In the genomic region with DNA sequence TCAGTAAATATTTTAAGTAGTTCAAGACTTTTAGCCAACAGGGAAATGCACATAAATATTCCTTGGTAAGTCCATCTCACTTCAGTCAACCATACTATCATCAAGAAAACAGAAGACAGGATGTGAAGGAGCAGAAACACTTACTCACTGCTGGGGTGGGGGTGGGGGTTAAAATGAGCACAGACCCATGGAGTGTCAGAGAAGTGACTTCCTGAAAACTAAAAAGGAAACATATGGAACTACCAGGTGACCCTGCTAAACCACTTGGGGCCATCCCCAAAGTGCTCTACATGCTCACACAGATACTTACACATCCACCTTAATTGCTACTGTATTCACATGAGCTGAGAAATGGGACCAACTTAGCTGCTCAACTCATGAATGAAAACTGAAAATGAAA, we compare ENCODE assay signal across 27 mouse cellular contexts. TPM values are rescaled to one million over a fixed set of nuclear protein-coding genes. Genes with fewer than 3 reads are reported as not detected.
"Had no signal": no experiment of that assay in that cellular context is flagged by ENCODE, and none has a peak within 500 bp of the region (broad histone marks: within the 10 kb centered on the region; RNA-seq: fewer than 3 reads in every experiment).

No protein-coding gene starts in this region.

- ATAC-seq: liver, postnatal 0 days; lung, postnatal 0 days; midbrain, embryonic 15.5 days had no signal

- H3K4me3 ChIP-seq: layer of hippocampus, adult 2 months; left cerebral cortex, adult 2 months; limb, embryonic 12.5 days; limb, embryonic 15.5 days; midbrain, embryonic 12.5 days; midbrain, embryonic 15.5 days; neural tube, embryonic 12.5 days; neural tube, embryonic 15.5 days; stomach, embryonic 15.5 days had no signal

- H3K27me3 ChIP-seq: limb, embryonic 12.5 days; limb, embryonic 15.5 days; midbrain, embryonic 12.5 days; midbrain, embryonic 15.5 days; neural tube, embryonic 12.5 days; neural tube, embryonic 15.5 days; stomach, embryonic 15.5 days had no signal

- H3K27ac ChIP-seq: kidney, postnatal 0 days; layer of hippocampus, adult 2 months; left cerebral cortex, adult 2 months; limb, embryonic 12.5 days; limb, embryonic 15.5 days; liver, embryonic 14.5 days; midbrain, embryonic 12.5 days; midbrain, embryonic 15.5 days; neural tube, embryonic 12.5 days; neural tube, embryonic 15.5 days; stomach, embryonic 15.5 days had no signal

- H3K36me3 ChIP-seq: limb, embryonic 12.5 days; limb, embryonic 15.5 days; midbrain, embryonic 12.5 days; midbrain, embryonic 15.5 days; neural tube, embryonic 12.5 days; neural tube, embryonic 15.5 days; stomach, embryonic 15.5 days had no signal

- H3K9me3 ChIP-seq: limb, embryonic 12.5 days; limb, embryonic 15.5 days; midbrain, embryonic 12.5 days; midbrain, embryonic 15.5 days; neural tube, embryonic 12.5 days; neural tube, embryonic 15.5 days; stomach, embryonic 15.5 days had no signal

- H3K4me1 ChIP-seq: limb, embryonic 12.5 days; limb, embryonic 15.5 days; midbrain, embryonic 12.5 days; midbrain, embryonic 15.5 days; neural tube, embryonic 12.5 days; neural tube, embryonic 15.5 days; stomach, embryonic 15.5 days had no signal

- H3K4me2 ChIP-seq: limb, embryonic 12.5 days; limb, embryonic 15.5 days; liver, embryonic 11.5 days; lung, embryonic 14.5 days; midbrain, embryonic 12.5 days; midbrain, embryonic 15.5 days; neural tube, embryonic 12.5 days; neural tube, embryonic 15.5 days; stomach, embryonic 15.5 days had no signal

- H3K9ac ChIP-seq: limb, embryonic 12.5 days; limb, embryonic 15.5 days; liver, embryonic 14.5 days; liver, postnatal 0 days; lung, embryonic 14.5 days; midbrain, embryonic 12.5 days; midbrain, embryonic 15.5 days; neural tube, embryonic 12.5 days; neural tube, embryonic 15.5 days; stomach, embryonic 15.5 days had no signal

- DNase-seq: kidney, adult 18-20 months; kidney, postnatal 25 days; layer of hippocampus, postnatal 36 days; liver, postnatal 0 days; lung, embryonic 14.5 days; retina, postnatal 1 day; right cerebral cortex, postnatal 25 days; spleen, adult 18-20 months; thymus, postnatal 25 days had no signal

RNA-seq across cellular contexts. Expression of gene Hao1, which starts 36.1 kb away (rescaled TPM):
- total RNA-seq: layer of hippocampus, adult 2 months; layer of hippocampus, postnatal 10 days; layer of hippocampus, postnatal 36 days; left cerebral cortex, adult 2 months; left cerebral cortex, postnatal 36 days had no signal
- polyA plus RNA-seq: kidney, embryonic 14.5 days; large intestine, adult 2 months; limb, embryonic 12.5 days; liver, embryonic 11.5 days; lung, embryonic 14.5 days; midbrain, embryonic 12.5 days; neural tube, embryonic 12.5 days; neural tube, embryonic 15.5 days; thymus, postnatal 0 days had no signal
